Mouse (Mus musculus) CH12.LX (cell line): ENCODE results near the gene Adam1b. TPM values are rescaled to one million over a fixed set of nuclear protein-coding genes. Genes with fewer than 3 reads are reported as not detected.

Experiments used
- DNase-seq: peaks from one replicate; pipeline ENCODE4 v3.0.0-alpha.2; 2013; ENCODE audit errors: extremely low read depth
- H3K27ac ChIP-seq: 2 replicates; pipeline ENCODE4 v1.5.1; 2012; ENCODE audit warnings: low read depth, mild to moderate bottlenecking, control low read depth, moderate library complexity; ENCODE audit not compliant: insufficient read depth
- H3K27me3 ChIP-seq: replicated peaks from 2 replicates; pipeline ENCODE3; 2012; ENCODE audit warnings: inconsistent platforms
- H3K36me3 ChIP-seq, 2 experiments: replicated peaks in 1 of 2; 2 replicates each; pipeline versions ENCODE3 to v1.6.1; 2012; ENCODE audit warnings: inconsistent platforms in 1 of 2, low read length in 1 of 2, mild to moderate bottlenecking in 1 of 2, mixed read lengths in 1 of 2, moderate library complexity in 1 of 2; ENCODE audit not compliant: control insufficient read depth in 1 of 2, insufficient read depth in 1 of 2
- H3K4me1 ChIP-seq, 2 experiments: 2 replicates each; pipeline ENCODE4 v1.6.1; 2012; ENCODE audit warnings: inconsistent platforms in 1 of 2, moderate library complexity in 1 of 2; ENCODE audit not compliant: insufficient read depth in 2 of 2, control insufficient read depth in 1 of 2
- H3K4me2 ChIP-seq: 2 replicates; pipeline ENCODE4 v1.6.1; 2012; ENCODE audit warnings: low read depth, mild to moderate bottlenecking, control low read depth; ENCODE audit not compliant: poor library complexity, insufficient read depth, severe bottlenecking
- H3K4me3 ChIP-seq, 3 experiments: fragments of 150-350 bp in 1 of 3; sonication (generic) in 1 of 3; replicated peaks in 1 of 3; 2 replicates each; pipeline versions ENCODE3 to v1.5.1; 2011 to 2012; ENCODE audit warnings: low read depth in 2 of 3, low read length in 2 of 3, mild to moderate bottlenecking in 2 of 3, moderate library complexity in 2 of 3, control low read depth in 1 of 3, improper control_type of control experiment in 1 of 3, inconsistent platforms in 1 of 3, mixed read lengths in 1 of 3; ENCODE audit not compliant: poor library complexity in 1 of 3
- H3K79me2 ChIP-seq: replicated peaks from 2 replicates; pipeline ENCODE4 v1.6.1; 2012; ENCODE audit warnings: mild to moderate bottlenecking, moderate library complexity; ENCODE audit not compliant: control insufficient read depth, poor library complexity, insufficient read depth, severe bottlenecking; ENCODE audit errors: extremely low read depth
- H3K9ac ChIP-seq: 2 replicates; pipeline ENCODE4 v1.6.1; 2012; ENCODE audit warnings: low read depth, mild to moderate bottlenecking, control low read depth, moderate library complexity; ENCODE audit not compliant: insufficient read depth
- H3K9me3 ChIP-seq: replicated peaks from 2 replicates; pipeline ENCODE3; 2012; ENCODE audit warnings: low read length, inconsistent platforms, mixed read lengths
- BHLHE40 ChIP-seq: IDR thresholded peaks from 2 replicates; pipeline ENCODE4 v1.6.1; 2011; ENCODE audit warnings: mild to moderate bottlenecking, low read depth, low read length, improper control_type of control experiment
- ELF1 ChIP-seq: IDR thresholded peaks from 2 replicates; pipeline ENCODE4 v1.6.1; 2014; ENCODE audit warnings: low read depth, mild to moderate bottlenecking, inconsistent platforms, low read length, improper control_type of control experiment
- ETS1 ChIP-seq: conservative IDR thresholded peaks from 2 replicates; pipeline ENCODE4 v1.6.1; 2012; ENCODE audit warnings: low read depth, mild to moderate bottlenecking, inconsistent platforms, low read length, improper control_type of control experiment, moderate library complexity
- HCFC1 ChIP-seq: IDR thresholded peaks from 2 replicates; pipeline ENCODE4 v1.6.1; 2012; ENCODE audit warnings: low read depth, mild to moderate bottlenecking, inconsistent platforms, low read length, improper control_type of control experiment
- IRF4 ChIP-seq: IDR thresholded peaks from 2 replicates; pipeline ENCODE4 v1.6.1; 2014; ENCODE audit warnings: low read depth, mild to moderate bottlenecking, inconsistent platforms, low read length, improper control_type of control experiment
- JUND ChIP-seq: conservative IDR thresholded peaks from 2 replicates; pipeline ENCODE4 v1.6.1; 2011; ENCODE audit warnings: low read depth, low read length, improper control_type of control experiment
- MAX ChIP-seq: IDR thresholded peaks from 2 replicates; pipeline ENCODE4 v1.6.1; 2011; ENCODE audit warnings: low read length, improper control_type of control experiment
- MAZ ChIP-seq: IDR thresholded peaks from 2 replicates; pipeline ENCODE4 v1.6.1; 2012; ENCODE audit warnings: low read depth, mild to moderate bottlenecking, inconsistent platforms, low read length, improper control_type of control experiment, moderate library complexity
- MXI1 ChIP-seq: IDR thresholded peaks from 2 replicates; pipeline ENCODE4 v1.6.1; 2011; ENCODE audit warnings: mild to moderate bottlenecking, low read depth, low read length, improper control_type of control experiment
- MYC ChIP-seq: IDR thresholded peaks from 2 replicates; pipeline ENCODE4 v1.6.1; 2011; ENCODE audit warnings: low read depth, mild to moderate bottlenecking, improper control_type of control experiment, low read length
- NELFE ChIP-seq: IDR thresholded peaks from 2 replicates; pipeline ENCODE4 v1.6.1; 2011; ENCODE audit warnings: low read depth, low read length, improper control_type of control experiment
- NRF1 ChIP-seq: IDR thresholded peaks from 2 replicates; pipeline ENCODE4 v1.6.1; 2014; ENCODE audit warnings: low read depth, mild to moderate bottlenecking, inconsistent platforms, low read length, improper control_type of control experiment, moderate library complexity
- PAX5 ChIP-seq: IDR thresholded peaks from 2 replicates; pipeline ENCODE4 v1.6.1; 2012; ENCODE audit warnings: low read length, inconsistent platforms, mixed read lengths
- POLR2A ChIP-seq: IDR thresholded peaks from 2 replicates; pipeline ENCODE4 v1.6.1; 2011; ENCODE audit warnings: low read depth, mild to moderate bottlenecking, improper control_type of control experiment, low read length
- POLR2AphosphoS2 ChIP-seq: IDR thresholded peaks from 2 replicates; pipeline ENCODE4 v1.6.1; 2011; ENCODE audit warnings: low read depth, low read length, improper control_type of control experiment
- TCF12 ChIP-seq: IDR thresholded peaks from 2 replicates; pipeline ENCODE4 v1.6.1; 2014; ENCODE audit warnings: low read depth, mild to moderate bottlenecking, inconsistent platforms, low read length, improper control_type of control experiment
- UBTF ChIP-seq: IDR thresholded peaks from 2 replicates; pipeline ENCODE4 v1.6.1; 2012; ENCODE audit warnings: low read depth, mild to moderate bottlenecking, inconsistent platforms, low read length, improper control_type of control experiment, moderate library complexity
- USF2 ChIP-seq: conservative IDR thresholded peaks from 2 replicates; pipeline ENCODE4 v1.6.1; 2011; ENCODE audit warnings: low read depth, low read length, improper control_type of control experiment
- ZKSCAN1 ChIP-seq: IDR thresholded peaks from 2 replicates; pipeline ENCODE4 v1.6.1; 2012; ENCODE audit warnings: low read depth, inconsistent platforms, low read length, improper control_type of control experiment, borderline replicate concordance
- ZMIZ1 ChIP-seq: IDR thresholded peaks from 2 replicates; pipeline ENCODE4 v1.6.1; 2012; ENCODE audit warnings: low read depth, mild to moderate bottlenecking, inconsistent platforms, low read length, improper control_type of control experiment
- ZNF384 ChIP-seq: IDR thresholded peaks from 2 replicates; pipeline ENCODE4 v1.6.1; 2012; ENCODE audit warnings: low read depth, low read length, improper control_type of control experiment, inconsistent platforms
- dilution Hi-C: fragments of 300-500 bp; cut with MboI; formaldehyde crosslinking; loops from 2 replicates; pipeline ENCODE4 v1.14.3; 2020; ENCODE audit warnings: low sequenced_read_pairs; ENCODE audit not compliant: extremely low pct_unique_long_range_greater_than_20kb, extremely low pct_ligation_motif_present
- in situ Hi-C: fragments of 300-500 bp; cut with MboI; formaldehyde crosslinking; loops from 3 replicates; pipeline ENCODE4 v1.14.3; 2019; ENCODE audit warnings: low sequenced_read_pairs, low pct_ligation_motif_present, low pct_unique_long_range_greater_than_20kb, mixed read lengths
- polyA plus RNA-seq: library from polyadenylated mRNA; unstranded; fragments of >175 nt; gene quantifications from 2 replicates; pipeline ENCODE4 v1.2.1, GENCODE M21; 2012; ENCODE audit warnings: low read depth; ENCODE audit not compliant: insufficient read length
- total RNA-seq, 2 experiments: library from RNA; depleted of rRNA; stranded (reverse); fragments of 300-350 nt in 1 of 2; fragments of >200 nt in 1 of 2; gene quantifications; 2 replicates each; pipeline ENCODE4 v1.2.3; 2012 to 2014

Adam1b gene
- total and polyA plus RNA-seq, 3 experiments: 0.04 TPM; not detected in 2

DNA sequence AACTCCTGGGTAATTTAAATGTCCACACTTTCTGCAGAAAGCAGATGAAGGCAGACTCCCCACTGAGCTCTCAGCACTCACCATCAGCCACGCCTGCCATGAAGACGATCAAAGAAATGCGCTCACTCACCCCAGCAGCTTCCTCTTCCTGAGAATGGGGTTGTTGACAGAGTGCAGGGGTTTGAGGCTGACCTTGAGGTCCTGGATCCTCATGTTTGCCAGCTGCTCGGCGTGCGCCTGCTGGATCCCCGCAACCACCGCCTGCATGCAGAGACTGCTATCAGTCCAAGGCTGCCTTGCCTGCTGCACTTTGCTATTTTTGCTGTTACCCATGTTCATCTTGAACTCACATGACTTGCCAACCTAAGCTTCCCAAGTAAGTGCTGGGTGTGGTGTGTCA, 23.7 kb upstream of the Adam1b start:
- dilution Hi-C loops: no loop called here
- TF ChIP-seq NELFE (no peak), MAZ (no peak), MXI1 (no peak), TCF12 (no peak), USF2 (no peak), PAX5 (no peak), MYC (no peak), IRF4 (no peak), ZKSCAN1 (no peak), JUND (no peak), UBTF (no peak), POLR2AphosphoS2 (no peak), ZNF384 (no peak), ZMIZ1 (no peak), ETS1 (no peak), ELF1 (no peak), NRF1 (no peak), MAX (no peak), POLR2A (no peak)
- H3K4me3 ChIP-seq: no peak overlapping the region

GRCm38 (mm10) chr5:121526526-121526925, 23.3 kb upstream of the Adam1b start:
- Histone ChIP-seq H3K4me1 (no peaks in the 10 kb centered on the region), H3K9ac (no peak overlapping the region), H3K36me3 (peaks cover 66 to 86% of the 10 kb centered on the region in 2 experiments), H3K4me2 (no peak overlapping the region), H3K27ac (no peak overlapping the region), H3K4me3 (no peak overlapping the region), H3K79me2 (no peaks in the 10 kb centered on the region), H3K27me3 (no peaks in the 10 kb centered on the region), H3K9me3 (no peaks in the 10 kb centered on the region)
- dilution Hi-C loops: no loop called here
- DNase-seq: no peak
- in situ Hi-C loops: loop anchor here (5.0 kb wide), 1 partner anchor 34 kb away; no protein-coding TSS in a partner anchor
- TF ChIP-seq BHLHE40 (no peak), HCFC1 (no peak)

More for the DNA sequence above, 23.7 kb upstream of the Adam1b start:
- no peaks in the 10 kb centered on the region for H3K4me1 ChIP-seq
- H3K27ac ChIP-seq: no peak overlapping the region
- no peak overlapping the region for H3K4me2 ChIP-seq
- no peaks in the 10 kb centered on the region for H3K27me3 ChIP-seq
- DNase-seq: no peak
- H3K79me2 ChIP-seq: no peaks in the 10 kb centered on the region
- in situ Hi-C loops: loop anchor here (5.0 kb wide), 1 partner anchor 35 kb away; no protein-coding TSS in a partner anchor
- no peaks in the 10 kb centered on the region for H3K9me3 ChIP-seq
- H3K9ac ChIP-seq: no peak overlapping the region
- peaks cover 65 to 86% of the 10 kb centered on the region in 2 experiments for H3K36me3 ChIP-seq
